Mouse (Mus musculus) kidney, adult 11 months (tissue): ENCODE results near the gene Ccdc86.
A peak's percentile ranks its signal among the peaks of the same experiment; 100 is the strongest.

Source experiments
- DNase-seq: peaks from one replicate; pipeline ENCODE4 v3.0.0; 2022

Ccdc86 gene

GRCm38 (mm10) chr19:10904927-10905727 is 43.9 kb downstream of the Ccdc86 start:
- DNase-seq: peak; percentile 85

- no peak for DNase-seq
Measured at GRCm38 (mm10) chr19:10904512-10904911, 44.6 kb downstream of the Ccdc86 start.

DNA sequence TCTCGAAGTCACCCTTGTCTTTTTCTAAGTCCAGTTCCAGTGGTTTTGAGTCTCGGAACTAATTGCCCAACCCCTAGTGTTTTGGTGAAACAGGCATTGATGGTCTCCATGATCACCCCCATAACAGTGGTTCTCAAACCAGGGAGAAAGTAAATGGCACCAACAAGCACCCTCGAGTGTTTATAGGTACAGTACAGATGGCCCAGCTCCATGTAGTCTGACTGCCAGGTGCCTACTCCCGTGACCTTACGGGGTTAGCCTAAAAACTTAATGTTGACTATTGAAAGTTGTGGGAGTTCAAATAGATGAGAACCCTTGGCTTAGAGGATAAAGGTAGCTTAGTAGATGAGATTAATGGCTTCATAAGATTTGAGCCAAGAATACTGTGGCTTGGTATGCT is 48.0 kb downstream of the Ccdc86 start:
- DNase-seq: no peak

DNA sequence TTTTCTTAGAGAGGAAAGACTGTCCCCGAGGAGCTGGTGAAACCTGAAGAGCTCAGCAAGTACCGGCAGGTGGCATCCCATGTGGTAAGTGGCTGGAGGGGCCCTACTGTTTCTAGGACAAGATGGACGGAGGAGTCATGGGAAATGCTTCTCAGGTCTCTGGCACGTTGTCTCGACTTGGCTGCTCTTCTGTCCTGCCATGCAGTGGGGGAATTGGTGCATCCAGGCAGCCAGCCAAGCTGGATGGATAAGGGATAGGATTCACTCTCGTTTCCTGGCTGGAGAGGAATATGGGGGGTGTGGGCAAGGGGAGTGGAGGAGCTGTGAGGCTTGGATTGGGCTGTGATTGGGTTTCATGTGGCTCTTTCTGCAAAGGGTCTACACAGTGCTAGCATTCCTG is 48.8 kb downstream of the Ccdc86 start:
- no peak for DNase-seq

- DNase-seq: no peak
Measured at GRCm38 (mm10) chr19:10897491-10897890, 51.6 kb downstream of the Ccdc86 start.

- DNase-seq: no peak
Measured at GRCm38 (mm10) chr19:10896849-10897248, 52.2 kb downstream of the Ccdc86 start.

- DNase-seq: no peak
Measured at GRCm38 (mm10) chr19:10895708-10896107, 53.4 kb downstream of the Ccdc86 start.

- peak; percentile 98 for DNase-seq
Measured at GRCm38 (mm10) chr19:10895016-10895528, 54.0 kb downstream of the Ccdc86 start, which contains the start of gene Prpf19. TSS of gene Prpf19 (plus strand) at chr19:10895231.

DNA sequence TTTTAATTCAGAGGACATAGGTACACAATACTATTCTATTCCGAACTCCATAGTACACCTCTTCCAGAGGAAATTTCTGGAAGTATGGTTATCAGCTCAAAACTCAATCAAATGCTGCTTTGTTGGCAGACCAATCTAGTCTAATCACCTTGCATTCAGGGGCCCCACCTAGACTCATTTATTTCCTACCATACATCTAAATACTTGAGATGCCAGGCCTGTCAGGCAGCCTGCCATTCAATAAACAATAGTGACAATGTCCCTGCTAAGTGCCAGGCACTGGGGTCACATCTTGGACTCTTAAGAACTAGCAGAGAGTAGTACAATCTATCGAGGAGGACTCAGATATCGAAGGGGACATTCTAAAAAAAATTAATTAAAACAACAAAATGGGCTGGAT is 56.9 kb downstream of the Ccdc86 start:
- no peak for DNase-seq
